Mouse (Mus musculus) duodenum, adult 2 months (tissue): Measurements from ENCODE around the gene Zfp93. TPM values are rescaled to one million over a fixed set of nuclear protein-coding genes. Genes with fewer than 3 reads are reported as not detected.

Experiments
- polyA plus RNA-seq: library from polyadenylated mRNA; depleted of rRNA; stranded (reverse); fragments of >200 nt; gene quantifications from 2 replicates; pipeline ENCODE4 v1.2.3, GENCODE M21; 2012; ENCODE audit warnings: low replicate concordance; rRNA removed

Zfp93 gene
- 0.74 and 0.91 TPM in 2 replicates for polyA plus RNA-seq

GRCm38 (mm10) chr7:24270288-24270672 lies at the start of gene Zfp93:
Gene Zfp93 (plus strand): TSS chr7:24270420.

GRCm38 (mm10) chr7:24237040-24237791 lies 33.0 kb upstream of the Zfp93 start, which contains the start of gene Zfp109:
Gene Zfp109 (minus strand): TSS chr7:24237560.

DNA sequence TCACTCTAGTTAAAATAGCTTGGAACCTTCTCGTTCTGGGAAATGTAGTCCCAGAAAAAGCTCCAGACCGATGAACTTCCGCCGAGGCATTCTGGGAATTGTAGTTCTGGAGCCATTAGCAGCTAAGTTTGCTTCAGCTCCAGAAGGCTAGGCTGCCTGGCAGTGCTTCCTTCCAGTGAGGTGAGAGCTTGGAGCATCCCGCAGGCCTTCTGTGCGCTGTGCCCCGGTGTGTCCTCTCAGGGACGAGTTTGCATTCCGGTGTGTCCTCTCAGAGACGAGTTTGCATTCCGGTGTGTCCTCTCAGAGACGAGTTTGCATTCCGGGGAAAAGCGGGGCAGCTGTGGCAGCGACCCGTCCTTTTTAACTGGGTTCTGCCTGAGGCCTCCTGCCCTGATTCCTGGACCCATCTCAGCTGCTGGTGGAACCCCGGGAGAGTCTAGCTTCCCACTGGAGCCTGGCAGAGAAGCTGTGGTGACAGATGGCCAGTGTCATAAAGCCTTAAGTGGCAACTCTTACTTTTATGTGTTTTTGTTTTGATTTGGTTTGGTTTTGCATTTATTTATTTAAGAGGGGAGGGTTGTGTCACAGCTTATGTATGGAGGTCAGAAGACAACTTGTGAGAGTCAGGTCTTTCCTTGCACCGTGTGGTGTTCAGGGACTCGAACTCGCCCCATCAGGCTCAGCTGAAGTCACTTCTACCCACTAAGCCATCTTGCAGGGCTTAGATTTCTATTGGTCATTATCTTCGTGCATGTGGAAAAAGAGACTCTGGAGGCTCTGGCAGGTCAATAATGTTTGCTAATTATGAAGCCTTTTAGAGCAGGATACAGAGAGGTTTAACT lies 15.4 kb upstream of the Zfp93 start, which contains the start of gene Zfp108:
Gene Zfp108 (plus strand): TSS at position 162 of the 842 bp plus-strand sequence.

DNA sequence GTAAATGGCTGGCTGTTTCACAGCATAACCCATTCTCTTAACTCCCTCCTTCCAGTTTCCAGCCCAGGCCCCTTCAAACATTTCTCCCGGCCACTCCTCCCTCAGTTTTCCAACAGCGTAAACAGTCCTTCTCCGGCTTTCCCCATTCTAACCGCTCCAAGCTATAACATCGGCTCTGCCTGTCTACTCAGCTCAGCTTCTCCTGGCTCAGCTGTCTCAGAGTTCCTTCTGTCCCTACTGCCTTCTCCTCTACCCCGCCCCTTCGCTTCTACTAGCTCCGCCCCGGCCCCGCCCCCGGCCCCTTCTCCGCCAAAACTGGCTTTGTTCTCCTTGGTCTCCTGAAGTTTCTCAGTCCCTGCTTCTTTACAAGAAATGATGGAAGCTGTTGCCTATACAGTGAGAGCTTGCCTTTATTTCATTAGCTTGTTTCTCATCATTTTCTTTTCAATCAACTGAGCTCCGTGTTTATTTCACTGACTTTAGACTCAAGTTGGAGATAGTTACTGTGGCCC lies 30.6 kb downstream of the Zfp93 start, which contains the start of gene Zfp61:
Gene Zfp61 (minus strand): TSS at position 462 of the 512 bp plus-strand sequence.

GRCm38 (mm10) chr7:24316567-24317092 lies 46.4 kb downstream of the Zfp93 start, which contains the start of gene Zfp94:
Gene Zfp94 (minus strand): TSS chr7:24316666.

Other genes starting within 250 kb of the Zfp93 start
- not detected in 2 replicates for gene Vmn1r183, start 217.2 kb upstream of the Zfp93 start, polyA plus RNA-seq
- gene Zfp180, start 188.5 kb upstream of the Zfp93 start, polyA plus RNA-seq, result 2.8 and 4.6 TPM in 2 replicates
- gene Zfp112, start 158.1 kb upstream of the Zfp93 start, polyA plus RNA-seq, result 0.46 and 1.2 TPM in 2 replicates
- gene Zfp235, start 136.3 kb upstream of the Zfp93 start, polyA plus RNA-seq, result 1.8 and 2.4 TPM in 2 replicates
- gene Zfp114, start 95.4 kb upstream of the Zfp93 start, polyA plus RNA-seq, result 0.08 TPM in 1 of 2 replicates, not detected in the other
- 0.23 and 0.29 TPM in 2 replicates for gene Zfp111, start 59.0 kb upstream of the Zfp93 start, polyA plus RNA-seq
- 0.11 and 0.27 TPM in 2 replicates for gene Zfp109, start 32.9 kb upstream of the Zfp93 start, polyA plus RNA-seq
- 0.18 and 0.21 TPM in 2 replicates for gene Zfp108, start 15.6 kb upstream of the Zfp93 start, polyA plus RNA-seq
- 1.0 and 1.4 TPM in 2 replicates for gene Zfp61, start 30.8 kb downstream of the Zfp93 start, polyA plus RNA-seq
- gene Zfp94, start 46.2 kb downstream of the Zfp93 start, polyA plus RNA-seq, result 0.83 and 4.3 TPM in 2 replicates
- not detected in 2 replicates for gene Tescl, start 63.5 kb downstream of the Zfp93 start, polyA plus RNA-seq
- not detected in 2 replicates for gene Lypd5, start 78.8 kb downstream of the Zfp93 start, polyA plus RNA-seq
- 84.7 and 88.4 TPM in 2 replicates for gene Kcnn4, start 99.8 kb downstream of the Zfp93 start, polyA plus RNA-seq
- gene Smg9, start 129.2 kb downstream of the Zfp93 start, polyA plus RNA-seq, result 49.3 and 58.7 TPM in 2 replicates
- 0.07 and 0.47 TPM in 2 replicates for gene Irgc1, start 181.9 kb downstream of the Zfp93 start, polyA plus RNA-seq
- 7.9 and 12.8 TPM in 2 replicates for gene Plaur, start 192.1 kb downstream of the Zfp93 start, polyA plus RNA-seq
- gene Cadm4, start 211.6 kb downstream of the Zfp93 start, polyA plus RNA-seq, result 2.1 and 3.5 TPM in 2 replicates
- 15.2 and 23.5 TPM in 2 replicates for gene Zfp428, start 236.6 kb downstream of the Zfp93 start, polyA plus RNA-seq
- 0.13 TPM in 1 of 2 replicates, not detected in the other for gene AC161166.1, start 242.0 kb downstream of the Zfp93 start, polyA plus RNA-seq